8 mouse cellular contexts compared by ENCODE assay signal in genomic region chr12:20921398-20922023, GRCm38 (mm10).
DNase-seq lines count a peak whose midpoint lies in the region; ATAC-seq and TF ChIP-seq lines count a peak whose summit lies in the region.
"Not testable (repeated sequence)": the region's sequence is repeated elsewhere in the genome, so short reads cannot be mapped to it uniquely, and the experiment has no call there.

No protein-coding gene starts in this region.

- peak overlapping the region; percentile 89 for H3K9ac ChIP-seq in hindbrain, embryonic 14.5 days
- H3K9ac ChIP-seq in liver, postnatal 0 days (replicated peaks); neural tube, embryonic 11.5 days (ENCODE audit: low read length); stomach, postnatal 0 days (ENCODE audit: low read length): not testable (repeated sequence)

- not testable (repeated sequence) for ATAC-seq in hindbrain, embryonic 14.5 days (ENCODE audit: low FRiP score); liver, postnatal 0 days; stomach, postnatal 0 days (ENCODE audit: low FRiP score, low TSS enrichment)
- 0 out of 2 replicates have a peak, but pooled peaks have one; percentile 14 for ATAC-seq in neural tube, embryonic 11.5 days (ENCODE audit: insufficient read depth, low FRiP score, low TSS enrichment)

- not testable (repeated sequence) for H3K4me1 ChIP-seq in hindbrain, embryonic 14.5 days (replicated peaks; ENCODE audit: control insufficient read depth, insufficient read depth, low read length); liver, postnatal 0 days (ENCODE audit: insufficient read depth); neural tube, embryonic 11.5 days (ENCODE audit: control insufficient read depth, insufficient read depth, low read length); stomach, postnatal 0 days (replicated peaks; ENCODE audit: control insufficient read depth, insufficient read depth)

- DNase-seq in R1 (ENCODE audit: low read depth, low spot score), result peak; percentile 46
- DNase-seq in embryo, embryonic 9.5 days (ENCODE audit: extremely low spot score), result peak; percentile 34
- peak; percentile 3 for DNase-seq in gastrocnemius, adult 18-20 months (ENCODE audit: low spot score)
- not testable (repeated sequence) for DNase-seq in hindbrain, embryonic 14.5 days (ENCODE audit: low spot score); liver, postnatal 0 days; stomach, postnatal 0 days (ENCODE audit: low spot score)
- DNase-seq in layer of hippocampus, adult 2 months (ENCODE audit: low spot score in 2 of 2), result peak in 1 of 2 experiments; percentile 12
- peak; percentile 25 for DNase-seq in neural tube, embryonic 11.5 days (ENCODE audit: low spot score)

- H3K4me2 ChIP-seq in hindbrain, embryonic 14.5 days (replicated peaks), result peak overlapping the region; percentile 48
- H3K4me2 ChIP-seq in liver, postnatal 0 days (ENCODE audit: low read depth, low read length), result peak overlapping the region; percentile 69
- not testable (repeated sequence) for H3K4me2 ChIP-seq in neural tube, embryonic 11.5 days (ENCODE audit: low read depth)
- peak overlapping the region; percentile 60 for H3K4me2 ChIP-seq in stomach, postnatal 0 days (replicated peaks; ENCODE audit: low read depth)

- peak overlapping the region; percentile 91 for H3K4me3 ChIP-seq in hindbrain, embryonic 14.5 days (replicated peaks; ENCODE audit: low read length)
- H3K4me3 ChIP-seq in layer of hippocampus, adult 2 months, result peak overlapping the region; percentile 77
- peak overlapping the region; percentile 68 for H3K4me3 ChIP-seq in liver, postnatal 0 days (ENCODE audit: low read depth, low read length)
- peak overlapping the region; percentile 60 for H3K4me3 ChIP-seq in neural tube, embryonic 11.5 days (ENCODE audit: low read depth, low read length)
- H3K4me3 ChIP-seq in stomach, postnatal 0 days (ENCODE audit: low read depth, low read length), result peak overlapping the region; percentile 75

- not testable (repeated sequence) for H3K9me3 ChIP-seq in hindbrain, embryonic 14.5 days (ENCODE audit: control insufficient read depth, low read length); liver, postnatal 0 days (ENCODE audit: low read length); neural tube, embryonic 11.5 days (ENCODE audit: control insufficient read depth, low read length); stomach, postnatal 0 days (ENCODE audit: control insufficient read depth, low read length)

- not testable (repeated sequence) for TF ChIP-seq CTCF in layer of hippocampus, adult 2 months (conservative IDR thresholded peaks at IDR 0.05); liver, postnatal 0 days (IDR thresholded peaks at IDR 0.05; ENCODE audit: low read depth); stomach, postnatal 0 days (IDR thresholded peaks at IDR 0.05; ENCODE audit: low read depth)

- H3K36me3 ChIP-seq in hindbrain, embryonic 14.5 days (replicated peaks; ENCODE audit: control insufficient read depth, insufficient read depth); liver, postnatal 0 days (replicated peaks; ENCODE audit: insufficient read depth, low read length); neural tube, embryonic 11.5 days (ENCODE audit: control insufficient read depth, insufficient read depth, low read length); stomach, postnatal 0 days (ENCODE audit: control insufficient read depth, insufficient read depth, low read length): not testable (repeated sequence)

- H3K27ac ChIP-seq in hindbrain, embryonic 14.5 days, result peak overlapping the region; percentile 91; the same call in 1 of the 2 replicates
- peak overlapping the region; percentile 72; the same call in 1 of the 2 replicates for H3K27ac ChIP-seq in layer of hippocampus, adult 2 months
- H3K27ac ChIP-seq in liver, postnatal 0 days (ENCODE audit: low read depth), result peak overlapping the region; percentile 65; the same call in 1 of the 2 replicates
- not testable (repeated sequence) for H3K27ac ChIP-seq in neural tube, embryonic 11.5 days (ENCODE audit: low read depth, low read length); stomach, postnatal 0 days (replicated peaks)

- whole genome bisulfite sequencing in hindbrain, embryonic 14.5 days, result 21% methylated on average over 9 of the region's 15 CpGs
- 15% methylated on average over 12 of the region's 15 CpGs for WGBS in liver, postnatal 0 days (ENCODE audit: insufficient replicate concordance)
- 21% methylated on average over 9 of the region's 15 CpGs for WGBS in neural tube, embryonic 11.5 days
- 13% methylated on average over 12 of the region's 15 CpGs for WGBS in stomach, postnatal 0 days

- not testable (repeated sequence) for TF ChIP-seq EP300 in liver, postnatal 0 days (IDR thresholded peaks at IDR 0.05; ENCODE audit: low read depth); stomach, postnatal 0 days (optimal IDR thresholded peaks at IDR 0.05)

- not testable (repeated sequence) for H3K27me3 ChIP-seq in hindbrain, embryonic 14.5 days (ENCODE audit: control insufficient read depth, insufficient read depth, low read length); liver, postnatal 0 days (ENCODE audit: insufficient read depth, low read length); neural tube, embryonic 11.5 days (ENCODE audit: control insufficient read depth, insufficient read depth, low read length); stomach, postnatal 0 days (ENCODE audit: control insufficient read depth, insufficient read depth, low read length)
